Mouse (Mus musculus): Measurements from ENCODE around the gene Cenpm. TPM values are rescaled to one million over a fixed set of nuclear protein-coding genes. Genes with fewer than 3 reads are reported as not detected.
A peak's percentile ranks its signal among the peaks of the same experiment; 100 is the strongest.

The Cenpm gene
- polyA plus RNA-seq, 1 experiment from 2014 or later = 82.5 TPM

DNA sequence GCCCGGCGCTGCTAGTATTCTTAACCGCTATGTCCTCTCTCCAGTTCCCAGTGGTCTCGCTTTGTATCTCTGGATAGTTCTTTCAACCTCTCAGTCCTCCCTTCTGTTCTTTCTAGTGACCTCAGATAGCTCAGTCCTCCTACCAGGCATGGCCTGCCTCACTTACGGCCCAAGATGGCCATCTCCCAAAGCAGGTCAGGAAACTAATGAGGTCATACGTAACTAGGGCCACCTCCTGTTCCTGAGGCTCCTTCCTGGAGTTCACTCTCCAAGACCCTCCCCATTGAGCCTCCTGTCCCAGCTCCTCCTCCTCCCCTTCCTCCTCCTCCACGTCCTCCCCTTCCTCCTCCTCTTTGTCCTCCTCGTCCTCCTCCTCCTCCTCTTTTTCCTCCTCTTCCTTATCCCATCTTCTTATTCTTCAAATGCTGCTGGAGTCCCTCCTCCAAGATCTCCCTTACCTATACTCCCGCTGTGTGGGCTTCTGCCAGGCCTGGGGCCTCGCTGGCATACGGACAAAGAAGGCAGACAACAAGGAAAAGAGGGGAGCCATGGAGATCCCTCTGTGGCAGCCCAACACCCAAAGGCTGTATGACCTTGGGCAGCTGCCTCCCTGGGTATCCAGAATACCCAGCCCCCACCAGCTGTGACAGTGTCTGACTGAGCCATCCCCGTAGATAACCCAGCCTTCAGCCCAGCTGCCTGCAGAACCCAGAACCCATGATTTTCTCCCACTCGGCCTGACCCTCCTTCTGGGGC, 35.1 kb downstream of the Cenpm start:
- peaks cover 55% of the 10 kb centered on the region for H3K4me1 ChIP-seq
- H3K4me3 ChIP-seq = no peak overlapping the region
- no peak overlapping the region for H3K27ac ChIP-seq (replicated peaks)
- no peaks in the 10 kb centered on the region for H3K9me3 ChIP-seq
- 79% methylated on average over 13 of the region's 13 CpGs for WGBS
- no peak for DNase-seq (ENCODE audit: low spot score)
- H3K27me3 ChIP-seq (replicated peaks; ENCODE audit: low read depth, poor library complexity, severe bottlenecking) = peaks cover 100% of the 10 kb centered on the region
- H3K36me3 ChIP-seq (replicated peaks) = peaks cover 29% of the 10 kb centered on the region

GRCm38 (mm10) chr15:82208307-82208706, 36.2 kb downstream of the Cenpm start:
- H3K27ac ChIP-seq (replicated peaks) = no peak overlapping the region
- no peaks in the 10 kb centered on the region for H3K9me3 ChIP-seq
- peaks cover 61% of the 10 kb centered on the region for H3K4me1 ChIP-seq
- no peak for DNase-seq (ENCODE audit: low spot score)
- H3K36me3 ChIP-seq (replicated peaks) = peaks cover 40% of the 10 kb centered on the region
- peaks cover 88% of the 10 kb centered on the region for H3K27me3 ChIP-seq (replicated peaks; ENCODE audit: low read depth, poor library complexity, severe bottlenecking)
- no peak overlapping the region for H3K4me3 ChIP-seq
- WGBS = 81% methylated on average over 8 of the region's 8 CpGs

- Histone ChIP-seq H3K4me1 (peaks cover 54% of the 10 kb centered on the region), H3K27ac (replicated peaks) (no peak overlapping the region), H3K36me3 (replicated peaks) (peaks cover 47% of the 10 kb centered on the region), H3K4me3 (peak overlapping the region; percentile 33), H3K9me3 (no peaks in the 10 kb centered on the region), H3K27me3 (replicated peaks; ENCODE audit: low read depth, poor library complexity, severe bottlenecking) (peaks cover 82% of the 10 kb centered on the region)
- 11% methylated on average over 30 of the region's 30 CpGs for WGBS
- no peak for DNase-seq (ENCODE audit: low spot score)
Measured at GRCm38 (mm10) chr15:82207504-82208219, 36.9 kb downstream of the Cenpm start.

DNA sequence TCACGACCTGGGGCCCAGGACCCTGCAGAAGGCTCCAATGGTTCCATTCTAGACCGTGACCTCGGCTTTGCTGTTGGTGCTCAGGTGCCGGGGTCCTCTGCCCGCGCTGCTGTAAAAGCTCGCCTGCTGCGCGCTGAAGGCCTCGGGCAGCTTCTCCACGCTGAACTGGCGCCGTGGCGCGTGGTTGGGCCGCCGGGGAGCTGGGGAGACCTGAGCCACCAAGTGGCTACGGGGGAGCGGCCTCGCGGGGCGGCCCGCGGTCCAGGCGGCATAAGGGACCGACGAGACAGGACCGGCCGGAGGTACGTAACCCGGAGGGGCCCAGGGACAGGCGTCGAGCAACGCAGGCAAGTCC, 37.5 kb downstream of the Cenpm start:
- Histone ChIP-seq H3K4me3 (peak overlapping the region; percentile 33), H3K4me1 (peaks cover 49% of the 10 kb centered on the region), H3K9me3 (no peaks in the 10 kb centered on the region), H3K27me3 (replicated peaks; ENCODE audit: low read depth, poor library complexity, severe bottlenecking) (peaks cover 76% of the 10 kb centered on the region), H3K27ac (replicated peaks) (no peak overlapping the region), H3K36me3 (replicated peaks) (peaks cover 53% of the 10 kb centered on the region)
- WGBS = 8% methylated on average over 34 of the region's 34 CpGs
- no peak for DNase-seq (ENCODE audit: low spot score)

- Histone ChIP-seq H3K4me1 (peaks cover 43% of the 10 kb centered on the region), H3K9me3 (no peaks in the 10 kb centered on the region), H3K27ac (replicated peaks) (no peak overlapping the region), H3K36me3 (replicated peaks) (peaks cover 58% of the 10 kb centered on the region), H3K27me3 (replicated peaks; ENCODE audit: low read depth, poor library complexity, severe bottlenecking) (peaks cover 71% of the 10 kb centered on the region), H3K4me3 (no peak overlapping the region)
- DNase-seq (ENCODE audit: low spot score) = no peak
- 58% methylated on average over 9 of the region's 9 CpGs for WGBS
Measured at GRCm38 (mm10) chr15:82206365-82207104, 38.0 kb downstream of the Cenpm start.

DNA sequence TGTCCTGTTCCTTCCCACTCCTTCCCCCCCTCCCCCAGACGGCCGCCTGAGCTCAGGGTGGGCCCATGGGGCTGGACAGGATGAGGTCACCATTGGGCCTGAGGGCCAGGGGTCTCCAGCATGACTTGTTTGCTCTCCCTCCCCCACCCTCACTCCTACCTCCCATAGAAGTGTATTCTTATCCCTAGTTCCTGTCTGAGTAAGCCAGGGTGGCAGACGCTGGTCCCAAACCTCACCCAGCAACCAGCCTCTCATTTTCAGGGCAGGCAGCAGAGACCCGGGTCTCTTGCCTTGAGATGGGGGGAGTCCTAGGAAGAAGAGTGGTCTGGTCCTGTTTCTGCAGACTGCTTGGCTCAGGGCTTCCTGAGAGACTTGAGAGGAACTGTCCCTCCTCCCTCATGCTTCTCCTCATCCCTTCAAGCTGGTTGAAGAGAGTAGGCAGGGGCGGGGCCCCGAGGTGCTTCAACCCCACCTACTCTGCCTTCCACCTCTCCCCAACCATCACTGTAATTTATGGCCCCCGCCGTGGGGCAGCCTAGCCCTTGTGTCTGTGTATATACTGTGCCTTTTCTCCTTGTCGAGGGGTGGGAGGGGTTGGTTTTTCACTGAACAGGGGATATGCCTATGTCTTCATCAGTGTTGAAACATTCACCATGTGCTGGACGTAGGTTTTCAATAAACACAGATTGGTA, 39.7 kb downstream of the Cenpm start:
- Histone ChIP-seq H3K9me3 (no peaks in the 10 kb centered on the region), H3K36me3 (replicated peaks) (peaks cover 75% of the 10 kb centered on the region), H3K27ac (replicated peaks) (0 out of 2 replicates have a peak overlapping the region, but pooled peaks have one; percentile 1), H3K4me1 (peaks cover 31% of the 10 kb centered on the region), H3K27me3 (replicated peaks; ENCODE audit: low read depth, poor library complexity, severe bottlenecking) (peaks cover 53% of the 10 kb centered on the region), H3K4me3 (no peak overlapping the region)
- WGBS = 54% methylated on average over 10 of the region's 10 CpGs
- DNase-seq (ENCODE audit: low spot score) = no peak

DNA sequence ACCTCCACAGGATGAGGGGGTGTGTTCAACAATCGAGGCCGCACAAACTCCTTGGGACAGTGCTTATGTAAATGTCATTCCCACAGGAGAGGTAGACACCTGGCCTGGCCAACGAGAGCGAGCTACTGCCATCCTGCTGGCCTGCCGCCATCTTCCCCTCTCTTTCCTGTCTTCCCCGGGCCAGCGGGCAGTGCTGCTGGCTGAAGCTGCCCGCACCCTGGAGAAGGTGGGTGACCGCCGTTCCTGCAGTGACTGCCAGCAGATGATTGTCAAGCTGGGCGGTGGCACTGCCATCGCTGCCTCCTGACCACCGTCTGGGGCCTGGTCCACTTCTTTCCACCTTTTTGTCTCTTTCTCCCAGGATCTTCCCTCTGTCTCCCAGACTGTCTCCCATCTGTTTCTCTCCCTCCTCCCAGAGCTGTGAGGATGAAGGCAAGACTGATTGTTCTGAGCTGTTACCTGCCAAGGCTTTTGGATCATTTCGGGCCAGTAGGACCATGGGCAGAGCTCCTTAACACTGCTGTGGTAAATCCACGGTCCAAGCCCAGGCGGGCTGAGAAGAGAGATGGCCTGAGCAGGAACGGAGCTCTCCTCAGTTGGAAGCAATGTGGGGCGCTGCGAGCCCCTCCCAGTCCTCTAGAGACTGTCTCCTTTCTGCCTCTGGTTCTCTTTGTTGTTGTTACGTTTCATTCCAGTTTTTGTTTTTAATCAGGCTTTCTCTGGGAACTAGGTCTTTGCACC, 40.8 kb downstream of the Cenpm start:
- WGBS = 77% methylated on average over 20 of the region's 20 CpGs
- Histone ChIP-seq H3K27ac (replicated peaks) (0 out of 2 replicates have a peak overlapping the region, but pooled peaks have one; percentile 10), H3K4me1 (peaks cover 31% of the 10 kb centered on the region), H3K36me3 (replicated peaks) (peaks cover 86% of the 10 kb centered on the region), H3K9me3 (no peaks in the 10 kb centered on the region), H3K4me3 (no peak overlapping the region), H3K27me3 (replicated peaks; ENCODE audit: low read depth, poor library complexity, severe bottlenecking) (peaks cover 43% of the 10 kb centered on the region)
- no peak for DNase-seq (ENCODE audit: low spot score)

GRCm38 (mm10) chr15:82203090-82203489, 41.5 kb downstream of the Cenpm start:
- peaks cover 92% of the 10 kb centered on the region for H3K36me3 ChIP-seq (replicated peaks)
- peaks cover 36% of the 10 kb centered on the region for H3K27me3 ChIP-seq (replicated peaks; ENCODE audit: low read depth, poor library complexity, severe bottlenecking)
- no peak for DNase-seq (ENCODE audit: low spot score)
- no peak overlapping the region for H3K27ac ChIP-seq (replicated peaks)
- no peaks in the 10 kb centered on the region for H3K9me3 ChIP-seq
- H3K4me1 ChIP-seq = peaks cover 31% of the 10 kb centered on the region
- 96% methylated on average over 10 of the region's 10 CpGs for WGBS
- no peak overlapping the region for H3K4me3 ChIP-seq

DNA sequence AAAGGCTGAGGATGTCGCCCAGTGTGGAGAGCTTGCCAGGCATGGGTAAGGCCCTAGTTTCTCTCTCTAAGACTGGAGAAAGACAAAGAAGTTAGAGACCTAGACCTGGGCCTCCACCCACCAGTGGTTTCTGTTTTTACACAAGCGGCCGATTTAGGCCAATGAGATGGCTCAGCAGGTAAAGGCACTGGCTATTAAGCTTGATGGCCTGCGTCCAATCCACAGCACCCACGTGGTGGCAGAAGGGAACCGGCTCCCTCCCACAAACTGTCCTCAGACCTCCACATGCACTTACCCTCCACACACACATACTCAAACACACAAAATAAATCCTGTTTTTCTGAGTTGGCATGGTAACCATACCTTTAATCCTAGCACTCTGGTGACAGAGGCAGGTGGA, 42.5 kb downstream of the Cenpm start:
- peaks cover 99% of the 10 kb centered on the region for H3K36me3 ChIP-seq (replicated peaks)
- no peak overlapping the region for H3K4me3 ChIP-seq
- no peak for DNase-seq (ENCODE audit: low spot score)
- peaks cover 22% of the 10 kb centered on the region for H3K4me1 ChIP-seq
- no peaks in the 10 kb centered on the region for H3K9me3 ChIP-seq
- 93% methylated on average over 6 of the region's 6 CpGs for WGBS
- no peak overlapping the region for H3K27ac ChIP-seq (replicated peaks)
- H3K27me3 ChIP-seq (replicated peaks; ENCODE audit: low read depth, poor library complexity, severe bottlenecking) = peaks cover 26% of the 10 kb centered on the region

- peaks cover 8% of the 10 kb centered on the region for H3K4me1 ChIP-seq
- H3K27ac ChIP-seq (replicated peaks) = no peak overlapping the region
- 92% methylated on average over 12 of the region's 12 CpGs for WGBS
- no peak overlapping the region for H3K4me3 ChIP-seq
- no peak for DNase-seq (ENCODE audit: low spot score)
- H3K27me3 ChIP-seq (replicated peaks; ENCODE audit: low read depth, poor library complexity, severe bottlenecking) = peaks cover under 1% of the 10 kb centered on the region
- H3K36me3 ChIP-seq (replicated peaks) = peaks cover 100% of the 10 kb centered on the region
- no peaks in the 10 kb centered on the region for H3K9me3 ChIP-seq
Measured at GRCm38 (mm10) chr15:82199546-82199945, 45.0 kb downstream of the Cenpm start.

GRCm38 (mm10) chr15:82198342-82198741, 46.2 kb downstream of the Cenpm start:
- Histone ChIP-seq H3K27me3 (replicated peaks; ENCODE audit: low read depth, poor library complexity, severe bottlenecking) (no peaks in the 10 kb centered on the region), H3K4me1 (no peaks in the 10 kb centered on the region), H3K36me3 (replicated peaks) (peaks cover 100% of the 10 kb centered on the region), H3K27ac (replicated peaks) (no peak overlapping the region), H3K4me3 (no peak overlapping the region), H3K9me3 (no peaks in the 10 kb centered on the region)
- WGBS = 92% methylated on average over 7 of the region's 7 CpGs
- no peak for DNase-seq (ENCODE audit: low spot score)
